Mouse (Mus musculus) naive thymus-derived CD4-positive, alpha-beta T cell, adult 5 months (primary cell): Measurements from ENCODE around the gene Vnn3. TPM values are rescaled to one million over a fixed set of nuclear protein-coding genes. Genes with fewer than 3 reads are reported as not detected.

Source experiments
- polyA plus RNA-seq: library from polyadenylated mRNA; unstranded; fragments of 100-300 nt; shearing (Covaris generic); gene quantifications from one replicate; pipeline ENCODE4 v1.2.1, GENCODE M21; 2017

Gene Vnn3
- polyA plus RNA-seq = not detected

DNA sequence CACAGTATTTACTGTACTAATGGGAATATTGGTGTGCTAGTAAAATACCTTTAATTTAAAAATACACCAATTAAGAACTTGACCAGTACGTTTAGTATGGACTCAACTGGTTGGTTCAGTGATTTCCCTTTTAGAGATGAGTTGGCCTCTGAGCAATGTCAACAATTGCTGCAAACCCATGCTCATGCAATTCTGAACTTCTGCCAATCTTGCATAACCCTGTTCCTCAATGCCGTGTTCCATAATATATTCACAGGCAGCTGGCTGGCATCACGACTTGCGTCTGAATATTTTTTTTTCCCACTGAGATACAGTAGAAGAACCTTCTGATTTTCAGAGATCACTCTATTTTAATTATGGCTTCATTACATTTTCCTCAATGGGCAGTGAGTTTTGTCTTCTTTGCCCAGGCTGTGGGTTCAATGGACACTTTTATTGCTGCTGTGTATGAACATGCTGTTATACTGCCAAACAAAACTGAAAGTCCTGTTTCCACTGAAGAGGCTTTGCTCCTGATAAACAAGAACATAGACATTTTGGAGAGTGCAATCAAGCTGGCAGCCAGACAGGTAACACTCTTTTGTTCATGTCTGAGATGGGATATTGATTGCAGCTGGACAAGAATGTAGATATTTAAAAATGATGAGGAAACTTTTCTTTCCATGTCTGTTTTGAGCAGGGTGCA lies at the start of gene Vnn3:
Gene Vnn3, plus strand, starts transcription at position 235 of the 685 bp plus-strand sequence.

DNA sequence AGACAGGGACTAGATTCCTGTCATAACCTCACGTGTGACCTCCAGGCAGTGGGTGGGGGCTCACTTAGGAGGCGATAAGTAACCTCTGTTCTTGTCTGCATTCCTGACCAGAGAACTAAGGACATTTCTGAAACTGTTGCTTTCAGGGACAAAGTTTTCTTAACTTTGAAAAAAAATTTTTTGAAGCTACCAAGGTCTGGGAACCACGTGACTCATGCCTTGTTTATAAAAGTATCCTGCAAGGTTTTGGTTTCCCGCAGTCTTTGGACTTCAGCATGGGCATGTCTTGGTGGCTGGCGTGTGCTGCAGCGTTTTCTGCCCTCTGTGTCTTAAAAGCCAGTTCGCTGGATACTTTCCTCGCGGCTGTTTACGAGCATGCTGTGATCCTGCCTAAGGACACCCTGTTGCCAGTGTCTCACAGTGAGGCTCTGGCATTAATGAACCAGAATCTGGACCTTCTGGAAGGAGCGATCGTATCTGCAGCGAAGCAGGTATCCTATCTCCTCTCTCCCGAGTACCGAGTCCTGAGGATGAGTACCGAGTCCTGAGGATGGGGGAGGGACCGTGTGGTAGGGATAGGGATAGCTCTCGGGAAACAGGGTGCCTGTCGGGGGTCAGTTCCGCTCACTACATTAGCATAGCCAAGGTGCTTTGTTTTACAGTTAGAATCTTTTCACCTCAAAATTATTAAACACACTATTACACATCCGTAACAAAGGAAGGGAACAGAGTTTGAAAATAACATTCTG lies 43.5 kb downstream of the Vnn3 start, which contains the start of gene Vnn1:
Gene Vnn1, plus strand, starts transcription at position 88 of the 749 bp plus-strand sequence.

Other genes with a start within 250 kb of the Vnn3 start
- 33.0 TPM for gene Rps12, start 64.2 kb upstream of the Vnn3 start, polyA plus RNA-seq
- 0.12 TPM for gene Slc18b1, start 54.5 kb upstream of the Vnn3 start, polyA plus RNA-seq
- gene Vnn1, start 43.2 kb downstream of the Vnn3 start, polyA plus RNA-seq = not detected
- not detected for gene Taar1, start 68.9 kb downstream of the Vnn3 start, polyA plus RNA-seq
- gene Taar2, start 87.1 kb downstream of the Vnn3 start, polyA plus RNA-seq = not detected
- gene Taar3, start 98.1 kb downstream of the Vnn3 start, polyA plus RNA-seq = not detected
- not detected for gene Taar4, start 109.0 kb downstream of the Vnn3 start, polyA plus RNA-seq
- gene Taar5, start 119.2 kb downstream of the Vnn3 start, polyA plus RNA-seq = not detected
- not detected for gene Taar6, start 134.2 kb downstream of the Vnn3 start, polyA plus RNA-seq
- not detected for gene Taar7a, start 142.0 kb downstream of the Vnn3 start, polyA plus RNA-seq
- not detected for gene Taar7b, start 148.5 kb downstream of the Vnn3 start, polyA plus RNA-seq
- 0.44 TPM for gene Taar7d, start 175.8 kb downstream of the Vnn3 start, polyA plus RNA-seq
- not detected for gene Taar7e, start 186.2 kb downstream of the Vnn3 start, polyA plus RNA-seq
- gene Taar7f, start 198.0 kb downstream of the Vnn3 start, polyA plus RNA-seq = not detected
- gene Taar8a, start 225.0 kb downstream of the Vnn3 start, polyA plus RNA-seq = not detected
- not detected for gene Taar8b, start 240.8 kb downstream of the Vnn3 start, polyA plus RNA-seq